Mouse (Mus musculus) adrenal gland, postnatal 25 days (tissue): ENCODE measurements around the gene Ubl4a. TPM values are rescaled to one million over a fixed set of nuclear protein-coding genes. Genes with fewer than 3 reads are reported as not detected.

ENCODE experiments used
- microRNA-seq, 2 experiments: library from miRNA; unstranded; fragments of <30 nt; microRNA quantifications; one replicate each; pipeline ENCODE4 v1.2.0; 2021
- total RNA-seq: library from RNA; stranded (reverse); gene quantifications from 2 replicates; pipeline ENCODE4 v1.2.3, GENCODE M21; 2021

Ubl4a gene
- total RNA-seq, 1 experiment from 2014 or later = 59.6 TPM

Small RNAs within 50 kb of the gene (microRNA-seq; reads per million reads assigned to microRNA genes)
- gene Mir7092 = 0 reads per million in 2 experiments

Other genes starting within 250 kb of the Ubl4a start
- gene Opn1mw, start 245.8 kb downstream of the Ubl4a start, total RNA-seq = not detected in 2 replicates
- 34.3 and 42.6 TPM in 2 replicates for gene Mecp2, start 237.9 kb downstream of the Ubl4a start, total RNA-seq
- not detected in 2 replicates for gene Tex28, start 205.4 kb downstream of the Ubl4a start, total RNA-seq
- not detected in 2 replicates for gene Tktl1, start 196.0 kb downstream of the Ubl4a start, total RNA-seq
- gene Flna, start 123.4 kb downstream of the Ubl4a start, total RNA-seq = 138 and 183 TPM in 2 replicates
- gene Emd, start 118.5 kb downstream of the Ubl4a start, total RNA-seq = 38.8 and 53.8 TPM in 2 replicates
- 164 and 380 TPM in 2 replicates for gene Rpl10, start 102.4 kb downstream of the Ubl4a start, total RNA-seq
- 75.4 and 94.9 TPM in 2 replicates for gene Taz, start 91.3 kb downstream of the Ubl4a start, total RNA-seq
- gene Dnase1l1, start 90.9 kb downstream of the Ubl4a start, total RNA-seq = 17.8 and 20.3 TPM in 2 replicates
- 218 and 224 TPM in 2 replicates for gene Atp6ap1, start 76.1 kb downstream of the Ubl4a start, total RNA-seq
- 234 and 244 TPM in 2 replicates for gene Gdi1, start 68.2 kb downstream of the Ubl4a start, total RNA-seq
- gene Fam50a, start 60.2 kb downstream of the Ubl4a start, total RNA-seq = 62.1 and 65.8 TPM in 2 replicates
- 9.9 and 21.7 TPM in 2 replicates for gene Plxna3, start 44.2 kb downstream of the Ubl4a start, total RNA-seq
- gene Lage3, start 19.6 kb downstream of the Ubl4a start, total RNA-seq = 49.0 and 66.8 TPM in 2 replicates
- 18.0 and 20.4 TPM in 2 replicates for gene Slc10a3, start 131 bp upstream of the Ubl4a start, total RNA-seq
- 22.2 and 26.2 TPM in 2 replicates for gene Fam3a, start 20.1 kb upstream of the Ubl4a start, total RNA-seq
- gene Ikbkg, start 20.1 kb upstream of the Ubl4a start, total RNA-seq = 61.3 and 84.3 TPM in 2 replicates
- 144 and 163 TPM in 2 replicates for gene G6pdx, start 56.0 kb upstream of the Ubl4a start, total RNA-seq
- gene Gm6880, start 108.2 kb upstream of the Ubl4a start, total RNA-seq = not detected in 2 replicates
- gene Olfr1326-ps1, start 201.7 kb upstream of the Ubl4a start, total RNA-seq = not detected in 2 replicates
- not detected in 2 replicates for gene Olfr1325, start 219.5 kb upstream of the Ubl4a start, total RNA-seq